Mouse (Mus musculus): ENCODE results near the gene Tfrc.
A peak's percentile ranks its signal among the peaks of the same experiment; 100 is the strongest.

Tfrc gene

DNA sequence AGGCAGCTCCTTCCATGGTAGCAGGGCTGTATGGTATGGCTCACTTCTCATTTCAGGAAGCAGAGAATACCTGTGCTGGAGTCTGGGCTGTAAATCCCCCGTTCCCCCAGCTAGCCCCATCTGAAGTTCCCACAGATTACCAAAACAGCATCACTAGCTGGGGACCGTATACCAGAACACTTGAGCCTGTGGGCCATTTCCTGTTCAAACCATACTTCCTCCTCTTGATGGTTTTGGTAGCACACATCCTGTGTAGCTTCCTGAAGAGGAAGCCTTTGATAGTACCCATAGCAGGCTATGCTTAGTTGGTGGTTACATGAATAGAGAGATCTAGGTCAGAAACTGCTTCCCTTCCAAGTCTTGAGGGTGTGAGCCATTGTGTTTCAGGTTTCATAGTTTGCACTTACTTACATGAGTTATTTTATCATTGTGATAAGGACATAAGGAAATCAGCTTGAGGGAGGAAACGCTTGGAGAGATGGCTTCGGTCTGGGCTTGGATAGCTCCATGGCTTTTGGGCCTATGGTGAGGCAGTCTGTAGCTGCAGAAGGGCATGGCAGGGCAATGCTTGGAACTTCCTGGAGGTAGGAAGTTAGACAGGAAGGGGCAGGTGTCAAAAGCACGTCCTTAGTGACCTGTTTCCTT is 42.4 kb downstream of the Tfrc start:
- peak; percentile 57 to 66 for DNase-seq

DNA sequence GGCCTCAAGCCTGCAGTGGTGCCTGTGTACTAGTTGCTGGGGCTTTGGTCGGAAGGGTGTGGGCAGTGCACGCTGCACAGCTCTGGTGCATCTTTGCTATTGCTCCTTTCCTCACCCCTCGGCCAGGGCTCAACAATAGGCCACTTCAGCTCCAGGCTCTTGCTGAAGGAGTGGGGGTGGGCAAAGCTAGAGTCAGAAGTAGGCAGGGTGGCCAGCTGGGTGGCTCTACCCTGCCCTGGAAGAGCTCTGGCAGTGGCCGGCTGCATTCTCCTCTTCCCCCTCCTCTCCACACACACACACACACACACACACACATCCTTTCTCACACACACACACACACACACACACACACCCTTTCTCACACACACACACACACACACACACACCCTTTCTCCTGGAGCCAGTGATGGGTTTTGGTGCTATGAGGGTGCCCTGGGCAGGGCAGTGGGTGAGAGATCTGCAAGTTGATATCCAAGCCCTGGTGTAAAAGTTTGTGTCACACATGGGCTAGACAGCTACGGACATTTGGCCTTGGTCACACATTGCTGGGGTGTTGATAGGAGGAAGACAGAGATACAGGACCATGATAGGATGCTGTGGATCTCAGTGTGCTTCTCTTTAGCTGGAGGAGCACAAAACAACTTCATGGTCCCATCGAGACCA is 45.5 kb downstream of the Tfrc start:
- DNase-seq: peak in 1 of 2 experiments; percentile 5

DNA sequence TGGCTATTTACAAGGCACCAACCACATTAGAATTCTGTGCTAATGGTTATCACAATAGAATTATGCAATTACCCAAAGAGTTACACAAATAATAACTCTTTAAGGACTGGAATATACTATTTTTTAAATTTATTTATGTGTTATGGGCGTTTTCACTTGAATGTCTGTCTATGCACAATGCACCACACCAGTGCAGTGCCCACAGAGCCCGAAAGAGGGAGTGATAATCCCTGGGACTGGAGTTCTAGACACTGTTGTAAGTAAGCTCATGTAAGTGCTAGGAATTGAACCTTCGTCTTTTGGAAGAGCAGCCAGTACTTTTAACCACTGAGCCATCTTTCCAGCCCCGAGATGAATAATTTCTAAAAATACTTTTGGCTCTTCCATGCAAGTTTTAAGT is 46.8 kb downstream of the Tfrc start:
- DNase-seq: no peak

DNA sequence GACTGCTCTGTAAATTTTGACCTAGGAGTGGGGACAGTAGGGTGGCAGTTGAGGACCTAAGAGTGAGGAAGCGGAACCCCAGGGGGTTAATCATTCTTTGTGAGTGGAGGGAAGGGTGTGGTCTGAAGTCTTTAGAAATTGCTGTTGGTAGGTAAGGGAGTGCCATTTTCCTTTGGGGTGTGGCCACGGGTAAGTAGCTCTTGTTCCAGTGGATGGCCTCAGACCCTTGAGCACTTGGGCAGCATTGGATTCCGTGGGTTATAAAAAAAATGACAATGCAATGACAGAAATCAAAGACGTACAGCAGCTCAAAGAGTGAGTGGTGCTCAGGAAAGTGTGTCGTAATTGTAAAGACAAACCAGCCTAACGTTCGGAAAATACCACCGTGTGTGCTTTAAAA is 47.6 kb downstream of the Tfrc start:
- no peak for DNase-seq

DNA sequence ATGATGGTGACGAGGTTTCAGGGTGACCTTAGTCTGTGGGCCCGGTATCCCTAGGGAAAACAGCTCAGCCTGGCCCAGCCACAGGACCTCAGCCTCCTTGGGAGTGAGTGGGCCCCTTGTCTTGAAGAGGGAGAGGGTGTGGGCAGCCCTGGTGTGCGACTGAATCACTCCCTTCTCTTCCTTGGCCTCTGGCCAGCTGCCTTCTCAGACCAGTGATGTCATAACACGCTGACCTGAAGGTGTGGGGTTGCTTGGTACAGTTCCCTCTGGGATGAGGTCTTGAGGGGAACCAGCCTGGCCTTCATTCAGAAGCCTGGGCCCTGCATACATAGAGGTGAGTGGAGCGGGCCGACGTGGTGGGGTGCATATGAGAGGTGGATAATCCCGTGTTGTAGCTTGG is 48.1 kb downstream of the Tfrc start:
- DNase-seq: no peak

DNA sequence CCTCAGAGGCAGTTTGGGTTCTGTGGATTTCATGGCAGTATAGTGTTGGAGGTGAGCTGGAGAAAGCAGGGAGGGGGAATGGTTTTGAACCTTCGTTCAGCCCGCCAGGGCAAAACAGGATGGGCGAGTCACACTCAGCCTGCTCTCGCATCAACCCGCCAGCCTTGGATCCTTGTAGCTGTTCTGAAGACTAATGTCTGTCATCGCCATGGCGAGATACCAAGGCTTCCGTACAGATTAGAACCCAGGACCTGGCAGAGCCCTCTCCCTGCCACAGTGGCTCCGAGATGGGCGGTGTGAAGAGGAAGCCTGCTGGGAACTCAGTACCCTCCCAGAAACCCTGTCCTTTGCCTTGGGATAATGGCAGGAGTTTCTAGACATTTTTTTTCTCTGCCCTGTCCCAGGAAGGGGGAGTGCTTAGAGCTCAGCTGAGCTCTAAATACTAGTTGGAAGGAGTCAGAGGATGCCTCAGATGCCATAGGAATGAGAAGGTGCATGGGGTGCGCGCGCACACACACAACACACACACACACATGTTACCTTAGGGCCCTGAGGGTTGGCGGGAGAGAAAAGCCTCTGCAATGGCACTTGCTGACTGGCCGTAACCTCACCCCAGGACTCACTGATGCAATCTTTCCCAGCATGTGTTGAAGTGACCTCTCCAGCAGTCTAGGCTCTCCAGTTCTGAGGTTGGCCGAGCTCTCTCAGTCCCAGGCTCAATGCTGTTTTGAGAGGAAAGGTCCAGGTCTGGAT is 49.0 kb downstream of the Tfrc start:
- DNase-seq: no peak

DNA sequence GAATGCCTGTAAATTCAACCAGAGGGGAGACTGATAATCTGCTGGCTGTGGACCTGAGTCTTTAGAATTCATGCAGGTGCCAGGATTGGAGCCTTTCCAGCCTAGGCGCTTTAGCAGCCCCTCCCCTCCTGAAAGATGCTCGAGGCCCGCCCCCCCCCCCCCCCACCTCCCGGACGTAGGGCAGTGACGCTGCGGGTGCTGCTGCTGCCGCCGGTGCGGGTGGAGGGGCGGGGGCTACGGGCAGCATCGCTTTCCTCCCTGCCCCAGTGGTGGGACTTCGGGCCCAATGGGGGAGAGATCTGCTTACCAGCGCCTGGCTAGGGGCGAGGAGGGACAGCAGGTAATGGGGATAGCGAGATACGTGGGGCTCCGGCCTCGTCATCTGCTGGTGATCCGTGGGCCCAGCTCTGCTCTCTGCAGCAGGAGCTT is 50.0 kb downstream of the Tfrc start:
- peak; percentile 54 to 74 for DNase-seq

DNA sequence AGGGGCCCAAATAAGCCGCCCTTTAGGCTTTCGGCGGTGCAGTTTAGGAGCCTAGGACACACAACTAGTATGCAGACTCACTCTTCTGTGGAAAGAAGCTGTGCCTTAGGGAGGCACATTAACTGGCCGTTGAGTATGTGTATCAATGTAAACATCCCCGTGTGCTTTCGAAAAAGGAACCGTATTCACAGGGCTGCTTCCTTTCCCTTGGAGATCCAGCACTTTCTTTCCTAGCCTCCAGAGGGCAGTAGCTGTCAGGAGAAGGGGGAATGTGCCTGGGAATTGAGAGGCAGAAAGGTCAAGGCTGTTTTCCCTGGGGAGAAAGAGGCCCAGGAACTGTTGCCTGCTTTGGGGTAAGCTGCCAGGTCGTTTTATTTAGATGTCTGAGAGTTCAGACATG is 50.7 kb downstream of the Tfrc start:
- DNase-seq: no peak

DNA sequence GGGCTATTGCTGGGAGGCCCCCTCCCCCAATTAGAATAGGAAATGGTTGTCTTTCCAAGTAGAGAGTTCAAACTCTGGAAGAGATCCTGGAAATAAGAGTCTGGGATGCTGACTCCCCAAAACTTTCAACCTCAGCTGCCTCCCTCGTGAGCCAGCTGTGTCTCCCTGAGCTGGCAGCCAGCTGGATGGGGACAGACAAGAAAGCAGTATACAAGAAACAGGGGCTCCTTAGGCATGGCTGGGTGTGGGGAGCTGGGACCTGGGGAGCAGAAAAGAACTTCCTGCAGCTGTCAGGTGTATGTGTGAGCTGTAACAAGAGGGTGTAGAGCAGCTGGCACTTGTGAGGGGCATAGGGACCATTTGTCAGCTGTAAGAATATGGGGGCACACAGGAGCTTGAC is 51.4 kb downstream of the Tfrc start:
- DNase-seq: peak; percentile 73 to 88

DNA sequence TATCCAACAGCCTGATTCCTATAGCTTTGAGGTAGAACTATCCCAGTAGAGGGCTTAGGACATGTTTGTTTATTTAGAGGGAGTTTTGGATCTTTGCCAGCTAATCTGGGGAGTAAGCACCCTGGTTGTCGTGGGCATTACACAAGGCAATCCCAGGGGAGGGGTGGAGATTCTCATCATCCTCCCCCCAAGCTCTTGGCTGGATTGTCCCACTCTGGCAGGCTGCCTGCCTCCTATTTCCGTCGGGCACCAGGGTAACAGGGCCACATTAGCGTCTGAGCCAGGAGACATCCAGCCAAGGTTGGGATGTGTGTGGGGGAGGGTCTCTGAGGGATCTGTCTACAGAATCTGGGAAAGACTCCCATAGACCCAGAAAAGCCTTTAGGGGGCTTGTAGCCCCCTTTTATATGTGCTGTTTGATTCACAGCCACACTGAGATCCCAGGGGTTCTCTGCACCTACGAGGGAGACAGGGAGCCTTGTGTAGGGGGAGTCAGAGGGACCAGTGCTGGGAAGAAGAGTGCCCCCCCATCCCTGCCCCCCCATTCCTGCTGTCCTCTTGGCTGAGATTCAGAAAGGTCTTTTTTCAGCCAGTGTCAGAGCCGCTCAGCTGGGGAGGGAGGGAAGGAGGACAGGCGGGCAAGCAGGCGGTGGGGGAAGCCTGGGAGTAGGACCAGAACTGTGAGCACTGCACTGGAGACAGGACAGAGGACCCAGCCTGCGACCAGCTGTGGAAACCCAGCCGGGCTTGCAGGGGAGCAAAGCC is 52.0 kb downstream of the Tfrc start:
- peak in 1 of 2 experiments; percentile 38 for DNase-seq

DNA sequence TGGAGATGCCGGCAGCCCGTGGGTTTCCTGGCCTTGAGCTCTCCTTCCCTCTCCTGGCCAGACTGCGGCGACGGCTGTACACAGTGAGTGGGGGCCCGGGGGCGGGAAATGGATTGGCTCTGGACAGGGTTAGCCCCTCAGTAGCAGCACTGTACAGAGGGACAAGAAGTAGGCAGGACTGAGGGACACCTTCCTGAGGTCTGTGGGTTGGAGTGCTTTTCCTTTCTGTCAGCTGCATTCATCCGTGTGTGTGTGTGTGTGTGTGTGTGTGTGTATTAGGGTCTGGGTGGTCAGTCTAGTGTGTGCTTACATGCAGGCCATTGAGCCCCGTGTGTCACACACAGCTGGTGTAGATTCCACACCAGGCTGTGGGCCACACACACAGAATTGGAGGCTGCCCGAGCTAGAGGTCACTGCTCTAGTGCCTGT is 52.8 kb downstream of the Tfrc start:
- DNase-seq: peak in 1 of 2 experiments; percentile 41

DNA sequence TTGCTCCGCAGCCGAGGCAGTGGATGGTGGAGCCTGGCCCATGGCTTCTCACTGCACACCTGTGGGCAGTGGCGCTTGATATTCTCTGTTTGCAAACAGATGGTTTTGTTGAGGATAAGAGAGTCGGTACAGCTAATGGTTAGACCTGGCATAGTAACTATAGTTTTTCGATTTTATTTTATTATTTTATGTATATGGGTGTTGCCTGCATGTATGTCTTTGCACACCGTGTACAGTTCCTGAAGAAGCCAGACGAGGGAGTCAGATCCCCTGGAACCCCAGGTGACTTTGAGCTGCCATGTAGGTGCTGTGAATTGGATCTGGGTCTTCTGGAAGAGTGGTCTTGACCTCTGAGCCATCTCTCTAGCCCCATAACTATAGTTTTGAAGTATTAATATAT is 53.7 kb downstream of the Tfrc start:
- DNase-seq: no peak

DNA sequence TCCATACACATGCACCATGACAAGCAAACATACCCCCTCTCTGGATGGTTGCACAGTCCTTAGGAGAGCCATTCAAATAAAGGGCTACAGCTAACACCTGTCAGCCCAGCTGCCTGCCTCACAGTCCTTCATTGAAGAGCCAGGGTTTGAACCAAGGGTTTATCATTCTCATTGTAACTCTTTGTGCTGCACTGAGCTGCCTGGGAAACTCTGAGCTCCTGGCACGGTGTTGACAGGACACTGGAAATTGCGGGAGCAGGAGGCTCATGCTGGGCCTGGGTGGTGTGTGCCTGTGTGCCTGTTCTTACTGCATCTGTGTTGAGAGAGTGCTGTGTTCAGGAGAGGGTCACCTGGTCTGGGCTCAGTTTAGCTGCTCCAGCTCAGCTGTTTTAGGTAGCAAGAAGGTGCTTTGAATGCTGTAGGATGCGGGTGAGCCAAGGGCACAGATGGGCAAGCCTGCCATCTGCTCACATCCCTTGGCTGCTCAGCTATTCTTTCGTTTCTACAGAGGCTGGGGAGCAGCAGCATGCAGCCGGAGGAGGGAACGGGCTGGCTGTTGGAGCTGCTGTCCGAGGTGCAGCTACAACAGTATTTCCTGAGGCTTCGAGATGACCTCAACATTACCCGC is 54.6 kb downstream of the Tfrc start:
- no peak for DNase-seq

DNA sequence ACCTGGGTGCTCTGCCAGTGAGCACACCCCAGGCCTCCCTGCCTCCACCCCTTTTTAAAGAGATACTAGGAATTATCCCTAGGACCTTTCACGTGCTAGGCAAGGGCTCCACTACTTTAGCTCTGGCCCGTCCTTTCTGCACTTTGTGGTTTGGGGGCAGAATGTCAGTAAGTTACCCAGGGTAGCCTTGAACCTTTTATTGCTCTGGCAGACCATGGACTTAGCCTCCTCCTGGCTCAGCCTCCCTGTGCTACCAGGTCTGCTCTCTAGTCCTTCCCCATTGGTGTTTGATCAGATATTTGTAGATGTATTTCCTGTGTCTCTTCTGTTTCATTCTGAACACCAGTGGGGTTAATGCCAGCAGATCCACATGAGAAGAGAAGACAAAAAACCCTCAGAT is 55.5 kb downstream of the Tfrc start:
- DNase-seq: no peak

DNA sequence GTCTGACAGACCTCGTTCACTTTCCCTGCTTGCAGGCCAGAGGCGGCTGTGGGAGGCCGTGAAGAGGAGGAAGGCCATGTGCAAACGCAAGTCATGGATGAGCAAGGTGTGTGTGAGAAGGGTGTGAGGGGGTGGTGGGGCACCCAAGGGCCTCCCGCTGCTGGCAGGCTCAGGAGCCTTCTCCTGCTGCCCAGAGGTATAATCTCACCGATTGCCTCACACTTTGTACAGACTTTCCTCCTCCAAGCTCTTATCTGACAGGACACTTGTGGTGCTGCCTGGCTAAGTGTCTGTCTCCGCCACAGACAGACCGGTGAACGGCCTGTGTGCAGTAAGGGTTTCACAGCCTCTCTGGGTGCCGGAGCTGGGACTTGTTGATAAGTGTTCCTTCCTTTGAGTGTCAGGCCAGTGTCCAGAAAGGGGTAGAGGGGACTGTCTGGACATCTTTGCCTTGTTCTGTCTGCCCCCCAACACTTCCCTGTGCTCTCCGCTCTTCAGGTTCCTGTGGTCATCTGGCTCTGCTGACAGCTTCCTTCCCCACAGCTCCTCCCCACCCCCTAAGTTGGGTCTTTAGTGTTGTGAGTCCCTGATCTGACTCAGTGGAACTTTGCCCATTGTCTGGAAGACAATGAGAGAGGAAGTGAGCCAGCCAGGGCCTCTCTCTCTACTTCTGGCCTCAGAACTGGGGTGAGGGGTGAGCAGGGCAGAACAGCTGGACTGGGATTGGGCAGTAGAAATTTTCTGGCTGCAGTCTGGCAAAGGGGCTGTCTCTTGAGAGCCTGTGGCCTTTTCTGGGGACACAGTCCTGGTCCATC is 57.3 kb downstream of the Tfrc start:
- no peak for DNase-seq

DNA sequence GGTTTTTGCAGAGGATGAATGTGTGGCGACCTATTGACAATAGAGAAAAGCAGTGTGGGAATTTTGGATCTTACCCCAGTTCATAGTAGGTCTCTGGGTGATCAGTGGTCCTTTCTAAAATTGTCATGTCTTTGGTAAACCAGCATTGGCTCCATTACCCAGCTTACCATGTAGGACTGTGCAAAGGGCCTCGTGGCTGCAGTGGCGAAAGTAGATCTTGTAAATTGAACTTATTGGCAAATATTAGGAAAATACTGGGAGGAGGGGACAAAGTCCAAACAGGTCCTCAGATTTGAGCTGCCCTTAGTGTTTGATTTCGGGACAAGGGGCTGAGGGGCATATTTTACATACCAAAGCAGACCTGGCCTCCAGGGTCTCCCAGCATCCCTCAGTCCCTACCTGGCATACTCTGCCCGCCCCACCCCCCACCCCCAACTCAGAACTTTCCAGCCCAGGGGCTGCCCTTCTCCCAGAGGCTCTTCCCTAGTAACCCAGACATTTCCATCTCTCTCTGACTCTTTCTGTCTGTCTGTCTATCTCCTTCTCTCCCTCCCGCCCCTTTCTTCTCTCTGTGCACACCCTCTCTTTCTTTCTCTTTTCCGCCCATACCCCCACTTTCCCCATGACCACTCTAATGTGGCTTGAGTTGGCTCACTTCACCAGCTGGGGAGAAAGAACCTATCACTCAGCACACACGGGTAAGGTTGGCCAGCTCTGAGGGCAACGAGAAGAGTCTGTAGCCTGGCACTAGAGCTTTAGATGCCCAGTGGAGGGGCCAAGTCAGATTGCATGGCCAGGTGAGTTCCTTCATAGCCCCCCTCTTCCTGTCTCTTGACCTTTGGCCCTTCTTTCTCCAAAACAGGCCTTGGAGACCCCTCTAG is 58.2 kb downstream of the Tfrc start:
- DNase-seq: peak in 1 of 2 experiments; percentile 5

DNA sequence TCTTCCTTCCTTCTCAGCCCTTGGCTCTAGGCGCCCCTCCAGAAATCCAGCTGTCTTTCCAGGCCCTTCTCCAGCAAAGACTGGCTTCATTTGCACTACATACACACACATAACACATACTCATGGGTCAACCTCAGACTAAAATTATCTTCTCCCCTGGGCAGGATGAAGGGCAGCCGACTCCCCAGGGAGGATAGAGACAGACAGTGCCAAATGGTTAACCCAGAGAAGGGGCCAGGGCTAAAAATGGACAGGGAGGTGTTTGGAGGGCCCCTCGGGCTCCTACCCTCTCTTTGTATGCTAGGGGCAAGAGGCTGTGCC is 58.8 kb downstream of the Tfrc start:
- no peak for DNase-seq

DNA sequence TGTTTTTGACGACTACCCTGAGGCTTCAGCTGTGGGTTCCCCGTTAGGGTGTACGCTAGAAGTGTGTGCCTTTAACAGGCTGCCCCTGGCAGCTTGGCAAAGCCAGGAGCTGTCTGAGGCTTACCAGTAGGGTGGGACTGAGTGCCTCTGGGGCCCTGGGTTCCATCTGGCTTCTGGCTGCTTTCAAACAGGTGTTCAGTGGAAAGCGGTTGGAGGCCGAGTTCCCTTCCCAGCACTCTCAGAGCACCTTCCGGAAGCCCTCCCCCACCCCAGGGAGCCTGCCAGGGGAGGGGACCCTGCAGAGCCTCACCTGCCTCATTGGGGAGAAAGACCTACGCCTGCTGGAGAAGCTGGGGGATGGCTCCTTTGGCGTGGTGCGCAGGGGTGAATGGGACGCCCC is 59.3 kb downstream of the Tfrc start:
- DNase-seq: peak; percentile 70 to 87

DNA sequence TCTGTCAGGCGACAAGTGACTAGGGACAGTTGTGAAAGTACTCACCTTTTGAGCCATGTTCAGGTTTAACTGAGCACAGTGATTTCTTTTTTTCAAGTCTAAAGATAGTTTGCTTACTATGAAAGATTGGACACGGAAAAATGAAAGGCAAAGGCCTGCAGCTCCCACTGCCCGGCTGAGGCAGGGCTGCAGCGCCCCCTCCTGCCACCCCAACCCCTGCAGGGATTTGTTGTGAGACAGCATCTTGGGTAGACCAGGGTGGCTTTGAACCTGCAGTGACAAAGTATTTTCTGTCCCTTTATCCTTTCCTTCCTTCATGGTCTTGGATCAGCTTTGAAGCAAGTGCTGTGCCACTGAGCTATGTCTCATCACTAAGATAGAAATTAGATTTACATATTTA is 59.8 kb downstream of the Tfrc start:
- DNase-seq: peak; percentile 68 to 74

DNA sequence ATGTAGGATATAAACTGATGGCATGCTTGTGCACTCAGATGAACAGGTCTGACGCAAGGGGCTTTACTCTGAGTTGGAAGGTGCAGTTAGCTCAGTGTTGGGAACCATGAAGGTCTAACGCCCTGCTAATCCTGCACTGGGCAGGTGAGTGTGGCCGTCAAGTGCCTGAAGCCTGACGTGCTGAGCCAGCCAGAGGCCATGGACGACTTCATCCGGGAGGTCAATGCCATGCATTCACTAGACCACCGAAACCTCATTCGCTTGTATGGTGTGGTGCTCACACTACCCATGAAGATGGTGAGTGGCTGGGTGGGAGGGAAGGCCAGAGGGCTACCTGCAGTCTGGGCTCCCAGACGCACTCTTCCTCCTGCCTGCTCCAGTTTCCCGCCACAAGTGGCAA is 60.5 kb downstream of the Tfrc start:
- no peak for DNase-seq
